Mouse (Mus musculus) heart, postnatal 10 days (tissue): ENCODE measurements around the gene Olfr209. TPM values are rescaled to one million over a fixed set of nuclear protein-coding genes. Genes with fewer than 3 reads are reported as not detected.
"Not testable (repeated sequence)": the region's sequence is repeated elsewhere in the genome, so short reads cannot be mapped to it uniquely, and the experiment has no call there.

ENCODE experiments used
- DNase-seq, 2 experiments: peaks; one replicate each; pipeline ENCODE4 v3.0.0; 2021
- intact Hi-C: fragments of 180-260 bp; cut with DNase I; formaldehyde crosslinking; loops from one replicate; pipeline ENCODE4 v1.15.1; 2025
- total RNA-seq, 2 experiments: library from RNA; stranded (reverse); gene quantifications; 2 replicates each; pipeline ENCODE4 v1.2.3; 2021

Olfr209 gene
- not detected for total RNA-seq

DNA sequence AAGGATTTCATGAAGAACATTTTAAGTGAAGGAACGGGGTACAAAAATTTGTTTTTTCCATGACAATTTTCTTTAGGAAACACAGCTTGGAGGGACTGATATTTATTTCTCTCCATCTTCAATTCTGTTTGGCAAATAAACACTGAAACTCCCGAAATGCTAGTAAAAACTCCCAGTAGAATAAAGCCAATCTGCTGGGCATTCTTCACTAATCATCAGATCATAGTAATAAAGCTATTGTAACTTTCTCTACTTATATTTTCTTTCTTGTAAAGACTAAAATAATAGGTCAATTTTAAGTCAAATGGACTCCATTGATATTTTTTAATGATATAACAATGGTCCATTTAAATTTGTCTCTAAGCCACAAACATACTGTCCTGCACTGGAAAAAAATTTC is at the start of gene Olfr209:
TSS of gene Olfr209 (minus strand) at position 101 of the 400 bp plus-strand sequence.
- no peak for DNase-seq
- intact Hi-C loops = no loop called here

DNA sequence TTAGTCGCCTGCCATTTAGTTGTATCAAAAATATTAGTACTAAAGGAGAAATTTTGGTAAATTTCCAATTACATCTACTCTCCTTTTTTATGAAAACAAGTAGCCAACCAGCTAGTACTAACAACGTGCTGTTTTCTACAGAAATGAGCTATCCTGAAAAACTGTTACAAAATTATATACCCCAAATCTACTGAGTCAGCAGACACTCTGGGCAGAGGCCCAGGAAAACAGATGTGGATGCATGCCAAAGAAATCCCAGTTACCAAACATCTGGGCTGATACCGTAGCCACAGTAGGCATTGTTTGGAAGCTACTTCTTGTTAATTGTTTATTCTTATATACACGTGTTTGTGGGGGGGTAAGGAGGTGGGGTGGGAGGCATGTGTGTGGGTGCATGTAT is 49.7 kb upstream of the Olfr209 start:
- intact Hi-C loops = no loop called here
- no peak for DNase-seq

DNA sequence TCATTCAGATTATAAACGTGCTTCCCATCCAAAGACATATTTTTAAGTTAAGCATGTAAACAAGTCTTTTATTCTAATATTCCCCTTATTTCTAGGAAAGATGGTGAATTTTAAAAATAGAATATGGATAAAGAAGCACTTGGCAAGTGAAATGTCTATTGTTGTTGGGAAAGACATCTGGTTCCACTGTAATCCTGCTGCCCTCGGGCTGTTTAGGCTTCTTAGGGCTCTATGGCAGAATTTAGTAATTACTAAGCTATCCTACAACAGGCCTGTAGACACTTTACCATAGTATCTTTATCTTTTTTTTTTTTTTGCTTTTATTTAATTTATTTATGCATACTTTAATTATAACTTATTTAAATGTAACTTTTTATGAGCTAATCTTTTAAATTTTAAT is 46.0 kb upstream of the Olfr209 start:
- no peak for DNase-seq
- intact Hi-C loops = loop anchor here (10.0 kb wide), 1 partner anchor 1115 kb away; no protein-coding TSS in a partner anchor

DNA sequence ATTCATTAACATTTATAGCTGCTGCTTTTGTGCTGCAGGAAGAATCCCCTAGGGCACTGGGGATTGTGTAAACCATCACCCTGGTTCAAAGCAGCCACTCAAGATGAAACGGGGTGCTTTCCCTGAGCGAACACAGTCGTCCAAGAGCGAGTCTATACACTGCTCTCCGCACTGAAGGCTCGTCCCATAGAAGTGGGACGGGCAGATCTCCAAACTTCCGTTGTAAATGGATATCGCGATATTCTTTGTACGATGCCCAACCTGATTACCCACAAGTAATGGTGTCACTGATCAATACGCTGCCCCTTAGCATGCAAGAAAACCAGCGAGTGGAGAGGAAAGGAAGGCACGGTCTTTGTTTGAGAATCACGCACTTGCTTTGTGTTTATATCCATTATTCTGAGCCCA is 45.6 kb upstream of the Olfr209 start:
- no peak for DNase-seq
- intact Hi-C loops = loop anchor here (10.0 kb wide), 1 partner anchor 1115 kb away; no protein-coding TSS in a partner anchor

DNA sequence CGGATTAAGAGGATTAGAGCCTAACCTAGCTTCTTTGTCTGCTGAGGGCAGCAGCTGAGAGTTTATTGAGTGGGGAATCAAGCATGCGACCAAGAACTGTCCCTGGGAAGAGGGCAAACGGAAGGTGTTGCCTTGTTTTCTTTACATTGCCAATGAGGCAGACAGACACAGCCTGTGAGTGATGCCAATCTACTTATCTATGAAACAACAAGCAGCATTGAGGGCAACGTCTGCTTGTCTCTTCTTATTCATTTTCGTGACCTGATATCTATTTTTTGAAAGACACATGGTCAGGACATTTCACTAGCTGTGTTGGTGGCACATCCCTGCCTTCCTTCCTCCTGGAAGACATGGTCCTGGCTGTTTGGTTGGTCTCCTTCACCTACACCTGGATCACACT is 43.2 kb upstream of the Olfr209 start, which contains the start of gene Gabrr3:
TSS of gene Gabrr3 (plus strand) at position 301 of the 400 bp plus-strand sequence.
- DNase-seq = no peak
- intact Hi-C loops = loop anchor here (10.0 kb wide), 1 partner anchor 1112 kb away; no protein-coding TSS in a partner anchor

DNA sequence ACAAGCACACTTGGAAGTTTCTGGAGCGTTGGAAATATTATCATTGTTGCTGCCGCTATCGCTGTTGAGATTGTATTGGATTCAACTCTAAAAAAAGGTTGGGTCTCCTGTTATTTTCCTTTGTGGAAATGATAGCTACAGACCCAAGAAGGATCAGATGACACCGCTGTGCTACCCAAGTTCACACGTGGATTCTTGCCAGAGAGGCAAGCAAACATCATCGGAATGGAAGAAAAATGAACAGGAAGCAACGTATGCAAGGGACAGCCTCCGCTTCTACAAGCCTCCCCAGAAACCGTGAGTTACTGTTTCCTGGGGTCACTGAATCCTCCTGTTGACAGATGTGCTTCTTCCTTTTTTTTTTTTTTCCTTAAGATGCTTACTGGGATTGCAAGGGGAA is 41.0 kb upstream of the Olfr209 start:
- intact Hi-C loops = loop anchor here (5.0 to 10.0 kb wide), 3 partner anchors 777 to 1110 kb away; no protein-coding TSS in a partner anchor
- no peak for DNase-seq

DNA sequence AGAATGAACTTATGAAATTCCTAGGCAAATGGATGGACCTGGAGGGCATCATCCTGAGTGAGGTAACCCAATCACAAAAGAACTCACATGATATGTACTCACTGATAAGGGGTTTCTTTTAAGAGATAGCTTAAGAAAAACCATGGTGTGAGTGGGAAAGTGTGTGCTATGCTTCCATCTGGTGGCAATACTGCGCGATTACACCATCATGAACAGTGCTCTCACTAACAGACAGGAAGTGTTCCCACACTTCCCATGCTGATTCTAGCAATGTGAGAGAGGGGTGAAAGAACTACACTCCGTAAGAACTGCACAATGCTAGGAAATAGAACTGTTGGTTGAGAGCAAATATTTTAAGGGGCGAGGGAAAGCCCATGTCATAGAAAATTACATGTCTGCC is 39.9 kb upstream of the Olfr209 start:
- intact Hi-C loops = loop anchor here (5.0 to 10.0 kb wide), 3 partner anchors 776 to 1109 kb away; no protein-coding TSS in a partner anchor
- peak; percentile 15 to 23 for DNase-seq

DNA sequence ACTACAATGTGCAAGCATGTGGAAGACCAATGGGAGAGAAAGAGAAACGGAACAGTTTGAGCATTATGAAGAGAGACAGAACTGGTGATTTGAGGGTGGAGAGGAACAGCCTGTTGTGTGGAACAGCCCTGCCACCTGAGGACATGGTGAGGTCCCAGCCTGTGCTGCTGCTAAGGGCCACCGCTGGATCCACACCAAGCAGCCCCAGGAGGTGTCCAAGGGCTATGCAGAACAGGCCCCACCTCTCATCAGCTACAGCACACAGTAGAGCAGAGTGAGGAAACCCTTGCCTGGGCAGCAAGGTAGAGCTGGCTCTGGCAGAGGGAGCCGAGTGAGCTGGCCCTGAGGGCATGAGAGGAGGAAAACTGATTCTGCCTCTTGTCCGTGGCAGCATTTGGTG is 38.2 kb upstream of the Olfr209 start:
- DNase-seq = no peak
- intact Hi-C loops = loop anchor here (5.0 to 10.0 kb wide), 3 partner anchors 775 to 1107 kb away; no protein-coding TSS in a partner anchor

DNA sequence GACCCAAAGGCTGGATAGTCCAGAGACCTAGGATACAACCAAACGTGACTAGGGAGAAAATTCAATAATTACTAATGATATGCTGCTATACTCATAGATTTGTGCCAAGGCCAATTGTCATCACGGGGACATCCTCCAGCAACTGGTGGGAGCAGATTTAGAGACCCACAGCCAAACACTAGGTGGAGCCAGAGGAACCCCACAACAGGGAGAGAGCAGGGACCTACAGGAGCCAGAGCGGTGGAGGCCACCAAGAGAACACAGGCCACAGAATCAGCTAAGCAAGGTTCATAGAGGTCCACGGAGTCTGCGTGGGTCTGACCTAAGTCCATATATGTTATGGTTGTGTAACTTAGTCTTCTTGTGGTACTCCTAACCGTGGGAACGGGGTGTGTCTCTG is 37.3 kb upstream of the Olfr209 start:
- intact Hi-C loops = loop anchor here (5.0 to 10.0 kb wide), 3 partner anchors 774 to 1106 kb away; no protein-coding TSS in a partner anchor
- peak in 1 of 2 experiments; percentile 6 for DNase-seq

DNA sequence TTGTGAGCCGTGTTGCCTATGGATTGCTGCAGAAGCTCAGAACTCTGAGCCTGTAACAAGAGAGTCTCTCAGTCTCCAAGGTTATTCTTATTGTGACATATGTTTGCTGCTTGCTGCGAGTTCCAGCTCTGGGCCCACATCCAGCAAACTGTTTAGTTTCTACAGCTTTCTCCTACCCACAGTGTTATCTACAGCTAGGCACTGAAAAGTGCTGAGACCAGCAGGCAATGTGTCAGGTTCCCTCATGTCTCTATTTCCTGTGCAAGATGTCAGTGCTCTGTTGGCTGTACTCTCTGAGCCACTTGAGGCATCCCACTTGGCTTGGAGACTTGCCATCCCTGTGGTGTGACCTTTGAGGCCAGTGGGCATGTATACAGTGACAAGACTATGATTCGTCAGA is 29.5 kb upstream of the Olfr209 start:
- intact Hi-C loops = no loop called here
- no peak for DNase-seq

DNA sequence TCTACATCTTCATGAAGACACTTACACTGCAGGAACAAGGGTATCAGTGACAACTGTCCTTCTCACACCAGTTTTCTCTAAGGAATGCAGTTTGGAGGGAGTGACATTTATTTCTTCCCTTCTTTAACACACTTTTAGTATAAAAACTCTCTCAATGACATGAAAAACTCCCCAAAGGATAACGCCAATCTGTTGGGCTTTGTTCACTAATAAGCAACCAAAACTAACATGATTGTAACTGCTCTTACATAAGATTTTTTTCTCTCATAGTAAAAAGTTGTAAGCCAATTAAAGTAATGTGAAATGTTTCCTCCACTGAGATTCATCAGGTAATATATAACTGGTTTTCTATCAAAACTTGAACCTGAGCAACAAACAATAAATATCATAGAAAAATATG is 14.6 kb downstream of the Olfr209 start, which contains the start of gene Olfr206:
TSS of gene Olfr206 (minus strand) at position 101 of the 400 bp plus-strand sequence.
- intact Hi-C loops = no loop called here
- no peak for DNase-seq

DNA sequence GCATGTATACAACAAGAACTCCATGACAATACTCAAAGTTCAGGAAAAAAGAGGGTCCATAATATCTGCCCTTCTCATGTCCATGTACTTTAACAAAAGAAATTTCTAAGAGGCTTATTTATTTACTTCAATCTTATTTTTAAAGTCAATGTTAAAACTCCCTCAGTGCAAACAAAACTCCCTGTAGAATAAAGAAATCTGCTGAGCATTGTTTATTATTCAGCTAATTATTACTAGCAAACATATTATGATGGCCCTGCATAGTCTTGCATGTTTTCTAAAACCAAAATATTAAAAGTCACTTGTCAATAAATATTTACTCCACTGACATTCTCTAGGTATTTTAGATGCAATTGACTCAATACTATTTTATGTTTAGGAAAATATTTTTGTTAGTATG is 32.8 kb downstream of the Olfr209 start, which contains the start of gene Olfr205:
TSS of gene Olfr205 (minus strand) at position 101 of the 400 bp plus-strand sequence.
- intact Hi-C loops = no loop called here
- DNase-seq = no peak

DNA sequence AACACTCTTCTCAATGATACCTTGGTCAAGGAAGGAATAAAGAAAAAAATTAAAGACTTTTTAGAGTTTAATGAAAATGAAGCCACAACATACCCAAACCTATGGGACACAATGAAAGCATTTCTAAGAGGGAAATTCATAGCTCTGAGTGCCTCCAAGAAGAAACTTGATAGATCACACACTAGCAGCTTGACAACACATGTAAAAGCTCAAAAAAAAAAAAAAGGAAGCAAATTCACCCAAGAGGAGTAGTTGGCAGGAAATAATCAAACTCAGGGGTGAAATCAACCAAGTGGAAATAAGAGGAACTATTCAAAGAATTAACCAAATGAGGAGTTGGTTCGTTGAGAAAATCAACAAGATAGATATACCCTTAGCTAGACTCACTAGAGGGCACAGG is 40.5 kb downstream of the Olfr209 start:
- intact Hi-C loops, DNase-seq: not testable (repeated sequence)

DNA sequence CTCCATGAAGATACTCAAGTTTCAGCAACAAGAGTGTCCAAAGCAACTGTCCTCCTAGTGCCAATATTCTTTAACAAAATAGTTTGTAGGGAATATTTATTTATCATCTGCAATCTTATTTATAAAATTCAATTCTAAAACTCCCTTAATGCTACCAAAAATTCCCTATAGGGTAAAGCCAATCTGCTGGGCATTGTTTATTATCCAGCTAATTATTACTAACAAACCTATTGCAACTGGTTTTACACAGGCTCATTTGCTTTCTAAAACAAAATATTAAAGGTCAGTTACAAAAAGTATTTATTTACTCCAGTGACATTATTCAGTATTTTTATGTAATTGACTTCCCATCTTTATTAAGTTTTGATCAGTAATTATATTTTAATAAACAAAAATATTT is 45.6 kb downstream of the Olfr209 start, which contains the start of gene Olfr204:
TSS of gene Olfr204 (minus strand) at position 101 of the 400 bp plus-strand sequence.
- intact Hi-C loops = no loop called here
- no peak for DNase-seq

Other genes starting within 250 kb of the Olfr209 start
- gene Olfr194, start 242.9 kb downstream of the Olfr209 start, total RNA-seq = not detected
- gene Olfr195, start 216.9 kb downstream of the Olfr209 start, total RNA-seq = not detected
- not detected for gene Olfr196, start 193.5 kb downstream of the Olfr209 start, total RNA-seq
- gene Olfr198, start 160.5 kb downstream of the Olfr209 start, total RNA-seq = not detected
- not detected for gene Olfr199, start 144.2 kb downstream of the Olfr209 start, total RNA-seq
- gene Olfr201, start 91.4 kb downstream of the Olfr209 start, total RNA-seq = not detected
- not detected for gene Olfr202, start 77.2 kb downstream of the Olfr209 start, total RNA-seq
- gene Olfr203, start 65.1 kb downstream of the Olfr209 start, total RNA-seq = not detected
- not detected for gene Olfr204, start 45.7 kb downstream of the Olfr209 start, total RNA-seq
- not detected for gene Olfr205, start 32.9 kb downstream of the Olfr209 start, total RNA-seq
- gene Olfr206, start 14.7 kb downstream of the Olfr209 start, total RNA-seq = not detected
- not detected for gene Gabrr3, start 43.3 kb upstream of the Olfr209 start, total RNA-seq
- gene Riox2, start 107.8 kb upstream of the Olfr209 start, total RNA-seq = 10 to 100 TPM; 11.7 to 15.3 TPM
- gene Crybg3, start 237.0 kb upstream of the Olfr209 start, total RNA-seq = 10 to 100 TPM; 61.9 to 64.6 TPM